Mouse (Mus musculus): Measurements from ENCODE around the gene Minar1.

Minar1 gene

GRCm38 (mm10) chr9:89623006-89623760 lies at the start of gene Minar1:
Gene Minar1, minus strand, starts transcription at chr9:89623125.
- DNase-seq: peak; percentile 35

GRCm38 (mm10) chr9:89669878-89670277 lies 47.0 kb upstream of the Minar1 start:
- DNase-seq: no peak

DNA sequence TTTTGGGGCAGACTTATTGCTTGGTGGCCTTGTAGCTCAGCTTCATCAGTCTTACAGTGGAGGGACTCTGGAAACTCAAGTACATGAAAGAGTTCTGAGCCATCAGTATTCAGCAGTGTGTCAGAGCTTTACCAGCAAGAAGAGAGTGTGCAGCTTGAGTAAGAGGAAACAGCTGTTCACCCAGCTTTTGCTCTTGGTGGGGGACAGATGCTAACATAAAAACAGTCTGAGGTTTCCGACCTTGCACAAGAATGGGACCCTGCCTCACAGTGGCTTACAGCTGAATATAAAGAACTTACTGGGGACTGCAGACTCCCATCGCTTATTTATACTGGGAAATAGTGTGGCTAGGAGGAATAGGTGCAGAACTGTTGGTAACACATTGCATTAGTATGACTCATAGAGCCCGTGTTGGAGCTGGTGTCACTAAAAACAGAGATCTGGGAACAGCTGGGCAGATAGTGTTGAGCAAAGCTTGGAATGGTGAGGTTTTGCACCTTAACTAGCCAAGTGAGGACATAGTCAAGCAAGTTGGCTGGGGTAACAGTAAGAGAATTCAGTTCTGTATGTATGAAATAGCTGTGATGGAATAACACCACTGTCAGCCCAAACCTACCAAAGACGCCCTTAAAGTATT lies 44.5 kb upstream of the Minar1 start:
- DNase-seq: no peak

GRCm38 (mm10) chr9:89650913-89651312 lies 28.0 kb upstream of the Minar1 start:
- DNase-seq: no peak

DNA sequence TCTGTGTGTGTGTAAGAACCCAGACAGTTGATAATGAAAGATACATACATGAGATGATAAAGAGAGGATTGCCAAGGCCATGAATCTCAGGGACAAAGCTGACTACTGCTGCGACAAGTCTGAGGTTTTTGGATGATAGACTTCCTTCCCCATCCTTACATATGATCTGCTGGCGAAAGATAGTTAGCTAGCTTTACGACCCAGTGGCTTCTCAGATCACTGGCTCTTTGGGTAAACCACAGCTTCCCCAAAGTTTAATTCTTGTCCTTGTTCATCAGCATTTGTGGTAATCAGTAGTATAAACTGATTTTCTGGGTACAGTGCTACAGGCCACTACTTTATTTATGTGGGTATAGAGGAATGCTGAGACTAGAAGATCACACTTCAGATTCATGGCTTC lies 14.5 kb upstream of the Minar1 start:
- DNase-seq: no peak

- peak; percentile 36 for DNase-seq
Measured at GRCm38 (mm10) chr9:89622296-89623005, 474 bp downstream of the Minar1 start.

DNA sequence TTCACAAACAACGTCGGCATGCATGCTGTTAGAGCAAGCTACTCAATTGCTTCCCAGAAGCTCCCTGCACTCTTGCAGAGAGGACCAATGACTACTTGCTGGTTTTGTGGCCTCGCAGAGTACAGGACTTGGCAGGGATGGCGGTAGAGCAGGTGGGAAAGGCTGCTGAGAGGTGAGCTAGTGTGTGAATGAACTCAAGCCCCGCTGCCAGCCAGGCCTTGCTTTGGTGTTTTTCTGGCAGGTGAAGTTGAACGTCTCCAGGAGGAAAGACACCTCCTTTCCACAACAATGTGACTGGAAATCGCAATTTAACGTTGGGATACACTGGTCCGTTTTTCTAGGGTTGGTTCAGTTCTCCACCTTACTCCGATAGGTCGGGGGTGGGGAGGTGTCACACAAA lies 1.2 kb downstream of the Minar1 start:
- DNase-seq: peak; percentile 58

DNA sequence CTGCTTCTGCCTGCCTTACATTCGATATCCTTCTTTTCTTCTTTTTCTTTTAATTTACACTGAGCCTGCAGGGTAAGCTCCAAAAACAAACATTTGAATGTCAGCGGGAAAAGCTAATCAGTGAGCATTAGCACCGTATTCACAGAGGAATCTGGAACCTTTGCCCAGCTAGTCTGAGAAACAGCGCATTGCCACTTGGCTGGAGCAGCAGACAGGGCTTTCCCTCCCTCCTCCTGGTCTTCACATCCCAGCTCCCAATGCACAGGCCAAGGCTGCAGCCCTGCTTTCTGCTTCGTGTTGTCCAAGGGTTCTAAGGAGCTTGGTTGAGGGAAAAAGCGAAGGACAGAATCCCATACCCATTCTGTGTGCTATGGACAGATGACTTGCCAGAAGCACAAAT lies 2.6 kb downstream of the Minar1 start:
- no peak for DNase-seq

DNA sequence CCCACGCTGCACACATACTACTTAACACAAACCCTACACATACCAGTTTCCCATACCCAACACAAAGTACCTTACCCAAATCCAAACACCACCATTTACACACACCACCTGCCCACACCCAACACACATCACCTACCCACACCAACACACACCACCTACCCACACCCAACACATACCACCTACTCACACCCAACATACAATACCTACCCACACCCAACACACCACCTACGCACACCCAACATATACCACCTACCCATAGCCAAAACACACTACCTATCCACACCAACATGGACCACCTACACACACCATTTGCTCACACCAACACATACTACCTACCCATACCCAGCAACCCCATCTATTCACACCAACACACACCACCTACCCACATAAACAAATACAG lies 6.0 kb downstream of the Minar1 start:
- DNase-seq: no peak

DNA sequence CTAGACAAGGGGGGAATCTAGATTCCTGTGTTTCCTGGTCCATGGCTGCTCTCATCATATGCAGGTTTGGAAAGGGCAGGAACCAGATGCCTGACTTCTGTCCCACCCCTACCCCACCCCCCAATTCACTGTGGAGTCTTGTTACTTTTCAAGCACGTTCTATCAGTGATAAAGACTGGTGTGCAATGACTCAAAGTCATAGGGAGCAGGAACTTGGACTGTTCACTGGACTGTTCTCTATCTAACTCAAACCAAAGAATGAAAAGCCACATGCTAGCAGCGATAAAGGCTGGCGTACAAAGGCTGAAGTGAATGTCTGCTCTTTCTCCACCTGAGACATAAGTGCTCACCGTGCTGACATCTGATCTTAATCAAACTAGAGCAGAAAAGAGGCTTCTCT lies 12.3 kb downstream of the Minar1 start:
- no peak for DNase-seq

DNA sequence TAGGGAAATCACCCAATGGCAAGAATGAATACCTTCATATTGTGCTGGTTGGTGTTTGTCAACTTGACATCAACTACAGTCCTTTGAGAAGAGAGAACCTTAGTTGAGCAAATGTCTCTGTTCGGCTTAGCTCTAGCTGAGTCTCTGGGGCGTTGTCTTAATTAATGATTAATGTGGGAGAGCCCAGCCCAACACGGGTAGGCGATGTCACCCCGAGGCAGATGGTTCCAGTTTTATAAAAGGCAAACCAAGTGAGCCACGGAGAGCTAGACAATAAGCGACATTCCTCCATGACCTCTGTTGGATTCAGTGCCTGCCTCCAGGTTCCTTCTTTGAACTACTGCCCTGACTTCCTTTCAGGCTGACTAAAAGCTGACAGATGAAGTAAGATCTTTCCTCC lies 15.6 kb downstream of the Minar1 start:
- DNase-seq: no peak

- DNase-seq: peak; percentile 42
Measured at GRCm38 (mm10) chr9:89606256-89606655, 16.7 kb downstream of the Minar1 start.

DNA sequence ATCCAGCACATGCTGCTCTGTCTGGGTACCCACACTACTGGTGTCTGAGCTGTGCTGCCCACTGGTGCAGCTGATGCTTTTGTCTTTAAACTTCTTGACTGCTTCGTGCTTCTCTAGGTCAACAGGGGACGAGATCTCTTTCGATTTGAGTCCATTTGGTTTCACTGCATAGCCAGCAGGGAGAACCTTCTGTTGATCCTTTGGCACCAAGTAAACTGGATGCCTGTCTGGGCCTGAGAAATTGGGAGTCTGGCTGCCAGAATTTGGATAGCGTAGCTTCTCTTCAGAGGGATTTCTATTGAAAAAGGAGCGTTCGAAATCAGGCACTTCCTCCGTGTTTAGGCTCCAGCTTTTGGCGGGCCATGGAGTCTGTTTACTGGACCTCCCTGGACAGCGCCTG lies 21.0 kb downstream of the Minar1 start:
- DNase-seq: peak; percentile 40

DNA sequence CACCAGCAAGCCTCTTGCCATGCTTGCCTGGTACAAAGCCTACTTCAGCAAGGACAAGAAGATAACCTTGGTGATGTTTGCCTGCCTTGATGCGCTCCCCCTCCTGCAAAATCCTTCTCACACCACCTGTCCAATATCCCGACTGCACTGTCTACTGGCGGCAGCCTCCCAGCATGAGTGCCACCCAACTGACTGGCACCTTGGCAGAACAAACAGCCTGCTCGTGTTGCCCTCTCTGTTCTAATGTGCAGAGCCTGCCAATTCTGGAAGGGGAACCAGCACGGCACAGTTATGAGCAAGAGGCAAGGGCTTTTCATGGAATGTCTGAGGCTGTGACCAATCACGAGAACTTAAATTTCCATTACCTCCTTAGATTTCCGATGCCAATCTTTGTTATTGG lies 22.2 kb downstream of the Minar1 start:
- peak; percentile 67 for DNase-seq

GRCm38 (mm10) chr9:89597071-89597470 lies 25.9 kb downstream of the Minar1 start:
- DNase-seq: no peak

GRCm38 (mm10) chr9:89596392-89596791 lies 26.5 kb downstream of the Minar1 start:
- no peak for DNase-seq

GRCm38 (mm10) chr9:89592391-89592790 lies 30.5 kb downstream of the Minar1 start:
- DNase-seq: no peak

GRCm38 (mm10) chr9:89578422-89578821 lies 44.5 kb downstream of the Minar1 start:
- DNase-seq: no peak

DNA sequence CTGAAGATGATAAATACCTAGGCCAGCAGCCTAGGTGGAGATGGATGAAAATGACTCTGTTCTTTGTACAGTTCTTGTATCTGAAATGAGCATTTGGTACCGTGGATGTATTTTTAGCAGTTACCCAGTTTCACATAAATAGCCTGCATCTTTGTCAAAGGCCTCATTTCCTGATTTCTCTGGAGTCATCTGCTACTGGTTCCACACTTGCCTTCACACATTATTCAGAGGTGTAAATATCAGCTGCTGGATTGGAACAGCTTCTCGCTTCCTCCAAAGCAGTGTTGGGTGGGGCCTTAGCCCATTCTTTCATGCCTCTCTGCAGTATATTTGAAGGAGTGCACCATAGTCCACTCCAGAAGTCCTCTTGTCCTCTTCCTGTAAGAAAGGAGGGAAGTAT lies 70.3 kb downstream of the Minar1 start:
- DNase-seq: no peak

Data from cerebellum, adult 8-10 months (tissue).